In the genomic region with DNA sequence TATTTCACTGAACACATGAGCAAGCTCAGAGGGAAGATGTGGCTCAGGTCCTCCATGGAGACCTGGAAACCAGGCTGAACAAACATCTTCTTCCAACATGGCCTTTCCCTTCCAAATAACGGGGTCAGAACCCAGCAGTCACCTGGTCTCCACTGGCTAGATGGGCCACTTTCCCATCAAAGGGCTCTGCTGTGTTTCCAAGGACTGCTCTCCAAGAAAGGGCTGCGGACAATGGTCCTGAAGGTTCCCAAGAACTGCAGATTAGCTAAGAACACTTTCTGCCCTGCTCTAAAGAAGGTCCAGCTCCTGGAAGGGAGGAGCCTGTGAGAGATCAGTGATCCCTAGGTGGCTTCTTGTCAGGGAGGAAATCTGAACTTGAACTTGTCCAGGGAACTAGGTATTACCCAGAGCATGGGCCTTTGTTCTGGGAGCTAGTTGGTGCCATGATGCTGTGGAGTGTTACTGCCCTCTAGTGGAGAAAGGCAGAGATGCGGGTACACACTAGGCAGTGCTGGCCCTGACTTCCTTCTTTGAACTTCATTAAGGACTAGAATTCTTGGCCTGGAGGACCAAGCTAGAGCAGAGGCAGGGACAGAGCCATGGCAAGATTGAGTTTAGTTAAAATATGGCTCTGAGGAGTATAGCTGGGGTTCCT, we compare ENCODE assay signal across 8 mouse cellular contexts. TPM values are rescaled to one million over a fixed set of nuclear protein-coding genes. Genes with fewer than 3 reads are reported as not detected.
A peak's percentile ranks its signal among the peaks of the same experiment; 100 is the strongest.
DNase-seq lines count a peak whose midpoint lies in the region; ATAC-seq and TF ChIP-seq lines count a peak whose summit lies in the region.

No protein-coding gene starts in this region.

- no peaks in the 10 kb centered on the region for H3K36me3 ChIP-seq in hindbrain, postnatal 0 days (ENCODE audit: insufficient read depth, low read length)

- no peak overlapping the region for H3K4me2 ChIP-seq in hindbrain, postnatal 0 days (ENCODE audit: low read depth, low read length)

- intact Hi-C loops in gastrocnemius, adult 2 months (cut with DNase I) = loop anchor here (1.0 to 5.0 kb wide), 4 partner anchors 86 to 213 kb away; a partner anchor contains a TSS

- WGBS in hindbrain, postnatal 0 days = 40% methylated on average over 3 of the region's 3 CpGs

- H3K27ac ChIP-seq in gastrocnemius, adult 2 months = no peak overlapping the region
- H3K27ac ChIP-seq in hindbrain, postnatal 0 days = no peak overlapping the region

- H3K4me1 ChIP-seq in hindbrain, postnatal 0 days (ENCODE audit: insufficient read depth, low read length) = no peaks in the 10 kb centered on the region

- peak; percentile 99 for TF ChIP-seq CTCF in gastrocnemius, adult 2 months (IDR thresholded peaks at IDR 0.05)
- TF ChIP-seq CTCF in hindbrain, postnatal 0 days (IDR thresholded peaks at IDR 0.05; ENCODE audit: low read depth) = peak; percentile 100

- ATAC-seq in common myeloid progenitor, adult 5-6 weeks (replicated peaks; ENCODE audit: low read depth, poor library complexity, severe bottlenecking) = peak; percentile 98
- peak; percentile 92 for ATAC-seq in hindbrain, postnatal 0 days
- ATAC-seq in megakaryocyte, adult 5-6 weeks (ENCODE audit: poor library complexity, severe bottlenecking) = peak; percentile 85

- DNase-seq in adipocyte (ENCODE audit: low spot score) = peak; percentile 91
- DNase-seq in gastrocnemius, adult 2 months = peak; percentile 69
- peak; percentile 91 for DNase-seq in hindbrain, postnatal 0 days (ENCODE audit: low spot score)
- DNase-seq in left cerebral cortex, adult 18-20 months (ENCODE audit: low spot score in 2 of 2) = peak; percentile 78 to 81
- DNase-seq in right cerebral cortex, postnatal 10 days (ENCODE audit: low spot score in 2 of 2) = peak; percentile 85 to 87
- peak; percentile 66 for DNase-seq in urinary bladder, postnatal 25 days (ENCODE audit: low spot score)

- no peaks in the 10 kb centered on the region for H3K27me3 ChIP-seq in hindbrain, postnatal 0 days (ENCODE audit: insufficient read depth, low read length)

- no peak overlapping the region for H3K4me3 ChIP-seq in gastrocnemius, adult 2 months
- H3K4me3 ChIP-seq in hindbrain, postnatal 0 days (ENCODE audit: low read length) = no peak overlapping the region

- no peaks in the 10 kb centered on the region for H3K9me3 ChIP-seq in hindbrain, postnatal 0 days (ENCODE audit: low read length)

- no peak overlapping the region for H3K9ac ChIP-seq in hindbrain, postnatal 0 days (replicated peaks; ENCODE audit: low read length)

RNA-seq across cellular contexts. Expression of a gene that starts 5.1 kb away (rescaled TPM):
- not detected in 2 replicates for total RNA-seq in common myeloid progenitor, adult 5-6 weeks (2017)
- total RNA-seq in gastrocnemius, adult 2 months (2021) = not detected
- total RNA-seq in hindbrain, postnatal 0 days (2014; rRNA removed) = 1.4 TPM in 1 of 2 replicates, not detected in the other
- not detected in 2 replicates for polyA plus RNA-seq in hindbrain, postnatal 0 days (2015; fragmentation: Nextera tagmentation; extraction: Ambion mirVana)
- not detected for total RNA-seq in left cerebral cortex, adult 18-20 months (2021)
- not detected in 2 replicates for total RNA-seq in megakaryocyte, adult 5-6 weeks (2015)
- not detected in 2 replicates for total RNA-seq in megakaryocyte, adult 5-6 weeks (2017)

RNA-seq across cellular contexts. Expression of a gene that starts 18.7 kb away (rescaled TPM):
- not detected in 2 replicates for total RNA-seq in common myeloid progenitor, adult 5-6 weeks (2017)
- not detected for total RNA-seq in gastrocnemius, adult 2 months (2021)
- not detected in 2 replicates for total RNA-seq in hindbrain, postnatal 0 days (2014; rRNA removed)
- polyA plus RNA-seq in hindbrain, postnatal 0 days (2015; fragmentation: Nextera tagmentation; extraction: Ambion mirVana) = not detected in 2 replicates
- total RNA-seq in left cerebral cortex, adult 18-20 months (2021) = not detected
- not detected in 2 replicates for total RNA-seq in megakaryocyte, adult 5-6 weeks (2015)
- total RNA-seq in megakaryocyte, adult 5-6 weeks (2017) = not detected in 2 replicates

RNA-seq across cellular contexts. Expression of a gene that starts 20.2 kb away (rescaled TPM):
- not detected in 2 replicates for total RNA-seq in common myeloid progenitor, adult 5-6 weeks (2017)
- not detected for total RNA-seq in gastrocnemius, adult 2 months (2021)
- not detected in 2 replicates for total RNA-seq in hindbrain, postnatal 0 days (2014; rRNA removed)
- not detected in 2 replicates for polyA plus RNA-seq in hindbrain, postnatal 0 days (2015; fragmentation: Nextera tagmentation; extraction: Ambion mirVana)
- total RNA-seq in left cerebral cortex, adult 18-20 months (2021) = under 1 TPM in 1 of 2 experiments, not detected in 1; 0.45 TPM
- 1.2 and 2.5 TPM in 2 replicates for total RNA-seq in megakaryocyte, adult 5-6 weeks (2015)
- total RNA-seq in megakaryocyte, adult 5-6 weeks (2017) = 0.89 and 1.2 TPM in 2 replicates

RNA-seq across cellular contexts. Expression of a gene that starts 37.7 kb away (rescaled TPM):
- not detected in 2 replicates for total RNA-seq in common myeloid progenitor, adult 5-6 weeks (2017)
- total RNA-seq in gastrocnemius, adult 2 months (2021) = not detected
- 0.42 TPM in 1 of 2 replicates, not detected in the other for total RNA-seq in hindbrain, postnatal 0 days (2014; rRNA removed)
- not detected in 2 replicates for polyA plus RNA-seq in hindbrain, postnatal 0 days (2015; fragmentation: Nextera tagmentation; extraction: Ambion mirVana)
- 1 to 10 TPM; 1.5 to 2.0 TPM for total RNA-seq in left cerebral cortex, adult 18-20 months (2021)
- not detected in 2 replicates for total RNA-seq in megakaryocyte, adult 5-6 weeks (2015)
- not detected in 2 replicates for total RNA-seq in megakaryocyte, adult 5-6 weeks (2017)

RNA-seq across cellular contexts. Expression of a gene that starts 43.0 kb away (rescaled TPM):
- not detected in 2 replicates for total RNA-seq in common myeloid progenitor, adult 5-6 weeks (2017)
- not detected for total RNA-seq in gastrocnemius, adult 2 months (2021)
- not detected in 2 replicates for total RNA-seq in hindbrain, postnatal 0 days (2014; rRNA removed)
- not detected in 2 replicates for polyA plus RNA-seq in hindbrain, postnatal 0 days (2015; fragmentation: Nextera tagmentation; extraction: Ambion mirVana)
- total RNA-seq in left cerebral cortex, adult 18-20 months (2021) = not detected
- total RNA-seq in megakaryocyte, adult 5-6 weeks (2015) = not detected in 2 replicates
- total RNA-seq in megakaryocyte, adult 5-6 weeks (2017) = not detected in 2 replicates
